8 mouse cellular contexts compared by ENCODE assay signal in the genomic region with DNA sequence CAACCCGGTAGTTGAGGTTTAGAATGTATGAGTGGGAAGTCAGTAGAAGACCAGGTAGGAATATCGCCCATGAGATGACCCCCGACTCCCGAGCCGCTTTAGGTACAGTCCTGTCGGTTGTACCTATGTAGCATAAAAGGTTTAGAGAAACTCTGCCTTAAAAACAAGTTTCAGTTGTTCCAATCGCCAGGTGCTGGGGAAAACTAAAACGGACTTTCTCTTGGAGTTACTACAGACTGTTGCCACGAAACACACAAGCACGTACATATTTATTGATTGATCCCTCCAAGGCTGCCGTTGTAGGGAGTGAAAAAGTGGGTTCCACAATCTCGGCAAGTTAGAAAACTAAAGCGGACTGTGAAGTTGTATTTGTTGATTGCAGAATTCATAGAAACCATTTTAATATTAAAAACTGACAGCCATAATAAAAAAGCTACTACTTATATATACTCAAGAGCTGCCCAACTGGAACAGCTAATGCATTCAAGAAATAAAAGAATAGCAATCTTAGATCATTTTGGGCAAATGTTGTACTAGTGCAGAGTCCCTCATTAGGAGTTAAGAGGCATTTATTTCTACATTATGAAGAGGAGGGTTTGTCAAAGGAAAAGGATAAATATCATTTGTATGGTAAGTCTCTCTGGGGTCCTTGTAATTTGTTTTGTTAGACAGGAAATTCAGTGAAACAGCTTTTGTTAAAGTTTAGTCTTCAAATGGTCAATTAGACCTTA. TPM values are rescaled to one million over a fixed set of nuclear protein-coding genes. Genes with fewer than 3 reads are reported as not detected.
DNase-seq lines count a peak whose midpoint lies in the region; ATAC-seq and TF ChIP-seq lines count a peak whose summit lies in the region.

No protein-coding gene starts in this region.

- H3K9me3 ChIP-seq in hindbrain, embryonic 15.5 days, result no peaks in the 10 kb centered on the region

- no peak for DNase-seq in left cerebral cortex, adult 2 months (ENCODE audit: extremely low spot score in 1 of 2, low spot score in 2 of 2)
- DNase-seq in left cerebral cortex, postnatal 10 days (ENCODE audit: extremely low spot score in 1 of 2, low spot score in 2 of 2), result no peak
- peak; percentile 27 for DNase-seq in c-Kit-negative CD71-positive TER-119-positive erythroid progenitor cells, embryonic 14.5 days (ENCODE audit: low read depth, low spot score)
- DNase-seq in left cerebral cortex, adult 18-20 months (ENCODE audit: low spot score in 2 of 2), result no peak
- DNase-seq in thymus, postnatal 4 days, result no peak

- peak overlapping the region; percentile 86 for H3K4me2 ChIP-seq in hindbrain, embryonic 15.5 days
- H3K4me2 ChIP-seq in myocyte (ENCODE audit: low read depth), result peak overlapping the region; percentile 76

- H3K4me3 ChIP-seq in left cerebral cortex, adult 2 months, result peak overlapping the region; percentile 72
- peak overlapping the region; percentile 75 for H3K4me3 ChIP-seq in hindbrain, embryonic 15.5 days
- H3K4me3 ChIP-seq in myocyte, result peak overlapping the region; percentile 98

- no peaks in the 10 kb centered on the region for H3K27me3 ChIP-seq in hindbrain, embryonic 15.5 days
- no peaks in the 10 kb centered on the region for H3K27me3 ChIP-seq in myocyte (ENCODE audit: control insufficient read depth, insufficient read depth, insufficient read length)

- TF ChIP-seq POLR2A in myocyte (IDR thresholded peaks at IDR 0.05; ENCODE audit: insufficient read length, low read depth), result no peak

- TF ChIP-seq CTCF in left cerebral cortex, adult 2 months (IDR thresholded peaks at IDR 0.05), result no peak

- H3K9ac ChIP-seq in hindbrain, embryonic 15.5 days, result peak overlapping the region; percentile 81

- WGBS in hindbrain, embryonic 15.5 days, result 6% methylated on average over 13 of the region's 13 CpGs

- no peak for ATAC-seq in hindbrain, embryonic 15.5 days (ENCODE audit: low FRiP score, low read depth)
- ATAC-seq in granulocyte monocyte progenitor cell, adult 5-6 weeks (replicated peaks; ENCODE audit: poor library complexity, severe bottlenecking), result no peak

- H3ac ChIP-seq in myocyte (ENCODE audit: control insufficient read depth, insufficient read length), result peak overlapping the region; percentile 61

- no peak overlapping the region; the same call in 1 of the 2 replicates for H3K27ac ChIP-seq in left cerebral cortex, adult 2 months
- H3K27ac ChIP-seq in hindbrain, embryonic 15.5 days (replicated peaks), result peak overlapping the region; percentile 95

- intact Hi-C loops in left cerebral cortex, adult 2 months (cut with DNase I), result loop anchor here (2.0 kb wide), 1 partner anchor 43 kb away; the partner anchor contains the start of gene Pnpt1
- intact Hi-C loops in left cerebral cortex, postnatal 10 days (cut with DNase I), result no loop called here

- peaks cover 58% of the 10 kb centered on the region for H3K79me2 ChIP-seq in myocyte (ENCODE audit: control insufficient read depth, insufficient read depth)

- H3K4me1 ChIP-seq in hindbrain, embryonic 15.5 days (replicated peaks), result peaks cover 26% of the 10 kb centered on the region

- H3K36me3 ChIP-seq in hindbrain, embryonic 15.5 days, result no peaks in the 10 kb centered on the region
- H3K36me3 ChIP-seq in myocyte (ENCODE audit: control insufficient read depth, insufficient read depth), result no peaks in the 10 kb centered on the region

TF ChIP-seq in myocyte, 11 proteins besides CTCF, POLR2A, EP300 and RAD21:
- TF ChIP-seq CEBPB (IDR thresholded peaks at IDR 0.05; ENCODE audit: insufficient read depth, poor library complexity, severe bottlenecking) (no peak), REST (IDR thresholded peaks at IDR 0.05; ENCODE audit: insufficient read depth, insufficient read length) (no peak), POLR2AphosphoS2 (IDR thresholded peaks at IDR 0.05; ENCODE audit: insufficient read length, low read depth) (no peak), MYOG (IDR thresholded peaks at IDR 0.05; ENCODE audit: control insufficient read depth in 1 of 3, insufficient read depth in 1 of 3, insufficient read length in 2 of 3, low read depth in 2 of 3) (no peak), TCF3 (IDR thresholded peaks at IDR 0.05; ENCODE audit: insufficient read length, low read depth) (no peak), SRF (IDR thresholded peaks at IDR 0.05; ENCODE audit: control insufficient read depth, insufficient read length, low read depth) (no peak), MAX (IDR thresholded peaks at IDR 0.05; ENCODE audit: low read depth) (no peak), E2F4 (IDR thresholded peaks at IDR 0.05; ENCODE audit: insufficient read depth) (no peak), USF1 (IDR thresholded peaks at IDR 0.05; ENCODE audit: low read depth) (no peak), TCF12 (IDR thresholded peaks at IDR 0.05; ENCODE audit: insufficient read depth, poor library complexity, severe bottlenecking) (no peak), MYOD1 (IDR thresholded peaks at IDR 0.05; ENCODE audit: control insufficient read depth in 1 of 3, insufficient read length in 2 of 3, low read depth in 2 of 3) (no peak)
TF ChIP-seq in myocyte: peak in this region for 0.

RNA-seq across cellular contexts. Expression of gene Ppp4r3b, which starts 1.2 kb away (rescaled TPM):
- 10 to 100 TPM; 53.8 to 54.9 TPM for total RNA-seq in left cerebral cortex, adult 2 months (2021)
- 10 to 100 TPM; 46.0 to 50.4 TPM for total RNA-seq in left cerebral cortex, postnatal 10 days (2021)
- 63.4 and 65.4 TPM in 2 replicates for polyA plus RNA-seq in hindbrain, embryonic 15.5 days (2015; fragmentation: Nextera tagmentation; extraction: Ambion mirVana)
- polyA plus RNA-seq in myocyte (2012; fragmentation: generic; extraction: Trizol), result 6.0 TPM
- total RNA-seq in left cerebral cortex, adult 18-20 months (2021), result 10 to 100 TPM; 53.6 to 54.1 TPM
- 52.5 and 72.2 TPM in 2 replicates for total RNA-seq in granulocyte monocyte progenitor cell, adult 5-6 weeks (2014; fragmentation: Nextera tagmentation)
- total RNA-seq in granulocyte monocyte progenitor cell, adult 5-6 weeks (2017), result 97.1 and 143 TPM in 2 replicates

RNA-seq across cellular contexts. Expression of gene Pnpt1, which starts 43.3 kb away (rescaled TPM):
- total RNA-seq in left cerebral cortex, adult 2 months (2021), result 10 to 100 TPM; 17.6 to 22.7 TPM
- total RNA-seq in left cerebral cortex, postnatal 10 days (2021), result 10 to 100 TPM; 24.9 to 30.1 TPM
- polyA plus RNA-seq in hindbrain, embryonic 15.5 days (2015; fragmentation: Nextera tagmentation; extraction: Ambion mirVana), result 25.1 and 26.9 TPM in 2 replicates
- polyA plus RNA-seq in myocyte (2012; fragmentation: generic; extraction: Trizol), result 5.2 TPM
- total RNA-seq in left cerebral cortex, adult 18-20 months (2021), result 10 to 100 TPM; 22.5 to 24.2 TPM
- total RNA-seq in granulocyte monocyte progenitor cell, adult 5-6 weeks (2014; fragmentation: Nextera tagmentation), result 41.0 and 45.3 TPM in 2 replicates
- 45.4 and 59.7 TPM in 2 replicates for total RNA-seq in granulocyte monocyte progenitor cell, adult 5-6 weeks (2017)
